Mouse (Mus musculus): ENCODE data around the gene Ccdc83. TPM values are rescaled to one million over a fixed set of nuclear protein-coding genes. Genes with fewer than 3 reads are reported as not detected.

Gene Ccdc83
- polyA plus RNA-seq, 1 experiment: not detected

DNA sequence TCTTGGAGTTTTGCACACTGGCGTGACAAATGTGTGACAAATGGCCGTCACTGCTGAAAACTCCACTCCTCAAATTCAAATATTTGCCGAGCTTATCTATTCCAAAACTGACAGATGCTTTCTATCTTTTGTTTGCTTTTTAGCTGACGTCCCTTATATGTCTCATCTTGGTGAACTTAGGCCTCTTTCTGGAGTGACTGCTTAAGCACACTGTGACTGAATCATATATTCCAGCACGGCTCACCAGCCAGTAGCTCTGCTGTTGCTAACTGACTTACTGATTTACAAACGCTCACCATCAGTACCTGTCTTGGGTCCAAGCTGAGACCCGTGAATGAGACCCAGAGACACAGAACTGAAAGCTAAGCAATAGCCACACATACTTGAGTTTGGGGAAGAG is 19.2 kb upstream of the Ccdc83 start:
- TF ChIP-seq POLR2A (IDR thresholded peaks at IDR 0.05; ENCODE audit: extremely low read depth, insufficient read depth, low read length) (no peak), CTCF (IDR thresholded peaks at IDR 0.05; ENCODE audit: extremely low read depth, insufficient read depth, low read length) (no peak)
- Histone ChIP-seq H3K4me1 (ENCODE audit: control insufficient read depth, insufficient read depth, low read length) (no peaks in the 10 kb centered on the region), H3K4me3 (ENCODE audit: insufficient read depth, low read length) (no peak overlapping the region), H3K27ac (ENCODE audit: insufficient read depth, low read length) (no peak overlapping the region)

DNA sequence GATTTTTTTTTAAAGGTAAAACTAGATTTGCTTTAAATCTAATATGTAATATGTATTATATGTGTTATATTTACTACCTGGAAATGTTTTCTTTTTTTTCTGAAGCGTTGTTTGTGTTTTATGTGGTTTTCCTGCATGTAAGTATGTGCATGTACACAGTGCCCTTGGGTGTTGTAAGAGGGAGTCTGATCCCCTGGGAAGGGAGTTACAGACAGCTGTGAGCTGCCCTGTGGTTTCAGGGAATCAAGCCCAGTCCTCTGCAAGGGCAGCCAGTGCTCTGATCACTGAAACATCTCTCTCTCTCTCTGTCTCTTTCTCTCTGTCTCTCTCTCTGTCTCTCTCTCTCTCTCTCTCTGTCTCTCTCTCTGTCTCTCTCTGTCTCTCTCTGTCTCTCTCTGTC is 17.2 kb upstream of the Ccdc83 start:
- Histone ChIP-seq H3K27ac (ENCODE audit: insufficient read depth, low read length) (no peak overlapping the region), H3K4me3 (ENCODE audit: insufficient read depth, low read length) (no peak overlapping the region), H3K4me1 (ENCODE audit: control insufficient read depth, insufficient read depth, low read length) (no peaks in the 10 kb centered on the region)
- no peak for TF ChIP-seq POLR2A (IDR thresholded peaks at IDR 0.05; ENCODE audit: extremely low read depth, insufficient read depth, low read length)
- TF ChIP-seq CTCF (IDR thresholded peaks at IDR 0.05; ENCODE audit: extremely low read depth, insufficient read depth, low read length): no peak

DNA sequence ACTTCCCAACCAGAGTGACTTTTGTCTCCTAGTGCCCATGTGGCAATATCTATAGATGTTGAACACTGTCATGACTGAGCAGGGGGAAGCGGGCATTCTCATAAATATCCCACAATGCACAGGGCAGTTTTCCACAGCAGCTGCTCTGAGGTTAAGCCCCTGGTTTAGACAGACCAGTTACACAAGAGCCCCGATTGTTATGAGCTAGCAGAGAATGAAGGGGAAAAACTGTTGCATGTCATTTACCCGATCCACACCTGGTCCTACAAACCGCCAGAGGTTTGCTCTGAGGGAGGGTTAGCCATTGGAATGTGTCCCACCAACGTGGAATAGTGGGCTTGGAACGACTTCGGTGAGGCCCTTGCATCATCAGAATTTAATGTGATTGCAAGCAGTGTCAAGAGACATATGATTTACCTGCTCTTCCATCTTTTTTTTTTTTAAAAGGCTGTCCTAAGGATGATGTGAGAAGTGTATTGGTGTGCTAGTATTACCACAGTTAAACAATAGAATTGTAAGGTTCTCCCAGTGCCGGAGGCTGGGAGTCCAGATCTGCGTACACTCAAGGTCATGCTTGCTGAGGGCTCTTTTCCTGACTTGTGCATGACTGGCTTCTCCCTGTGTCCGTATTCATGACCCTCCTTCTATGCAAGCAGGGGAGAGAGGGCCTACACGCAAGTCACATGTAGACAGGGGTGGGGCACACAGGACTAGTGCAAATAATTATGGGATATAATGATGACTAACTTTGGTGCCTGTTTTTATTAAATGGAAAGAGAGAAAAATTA is 16.4 kb upstream of the Ccdc83 start:
- H3K4me3 ChIP-seq (ENCODE audit: insufficient read depth, low read length): no peak overlapping the region
- no peaks in the 10 kb centered on the region for H3K4me1 ChIP-seq (ENCODE audit: control insufficient read depth, insufficient read depth, low read length)
- no peak for TF ChIP-seq POLR2A (IDR thresholded peaks at IDR 0.05; ENCODE audit: extremely low read depth, insufficient read depth, low read length)
- no peak for TF ChIP-seq CTCF (IDR thresholded peaks at IDR 0.05; ENCODE audit: extremely low read depth, insufficient read depth, low read length)
- no peak overlapping the region for H3K27ac ChIP-seq (ENCODE audit: insufficient read depth, low read length)

DNA sequence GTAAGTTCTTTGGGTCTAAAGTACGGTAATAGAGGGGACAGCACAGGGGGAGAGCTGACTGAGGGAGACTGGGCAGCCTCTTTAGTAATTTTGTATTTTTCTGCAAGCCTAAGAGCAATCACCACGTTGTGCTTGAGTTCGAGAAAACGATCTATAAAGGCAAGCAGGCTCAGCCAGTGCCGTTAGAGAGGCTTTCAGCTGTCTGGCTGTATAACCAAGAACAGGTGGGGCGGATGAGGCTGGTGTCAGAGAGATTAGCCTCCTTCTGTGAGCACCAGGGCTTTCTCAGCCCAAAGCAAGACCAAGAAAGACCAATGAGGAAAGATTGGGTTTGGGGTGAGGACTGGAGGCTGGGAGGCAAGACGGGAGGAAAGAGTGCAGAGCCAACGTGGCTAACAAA is 15.3 kb upstream of the Ccdc83 start:
- TF ChIP-seq POLR2A (IDR thresholded peaks at IDR 0.05; ENCODE audit: extremely low read depth, insufficient read depth, low read length) (no peak), CTCF (IDR thresholded peaks at IDR 0.05; ENCODE audit: extremely low read depth, insufficient read depth, low read length) (no peak)
- Histone ChIP-seq H3K4me3 (ENCODE audit: insufficient read depth, low read length) (no peak overlapping the region), H3K4me1 (ENCODE audit: control insufficient read depth, insufficient read depth, low read length) (no peaks in the 10 kb centered on the region), H3K27ac (ENCODE audit: insufficient read depth, low read length) (no peak overlapping the region)

DNA sequence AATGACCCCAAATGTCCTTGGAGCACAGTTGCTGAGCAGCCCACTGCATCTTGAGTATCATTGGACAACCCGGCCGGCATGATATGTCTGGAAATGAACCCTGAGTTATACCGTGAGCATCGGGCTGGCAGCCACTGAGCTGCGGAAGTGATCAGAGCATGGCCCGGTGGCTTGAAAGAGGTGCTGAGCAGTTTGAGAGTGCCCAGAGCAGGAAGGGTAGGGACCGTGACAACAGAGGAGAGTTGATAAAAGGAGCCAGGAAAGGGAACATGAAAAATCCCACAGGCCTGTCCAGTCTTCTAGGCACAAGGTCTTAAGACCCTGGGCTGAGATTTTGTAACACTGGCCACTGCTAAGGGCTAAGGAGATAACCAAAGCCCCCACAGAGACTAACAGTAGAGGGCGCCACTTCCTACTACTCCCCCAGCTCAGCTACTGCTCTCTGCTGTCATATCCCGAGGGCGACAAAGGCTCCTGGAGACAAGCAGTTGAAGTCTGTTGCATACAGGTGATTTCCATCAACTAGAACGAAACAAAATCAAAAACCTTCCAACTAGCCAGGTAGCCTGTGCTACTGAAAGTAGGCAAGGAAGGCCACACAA is 14.8 kb upstream of the Ccdc83 start:
- H3K27ac ChIP-seq (ENCODE audit: insufficient read depth, low read length): no peak overlapping the region
- no peaks in the 10 kb centered on the region for H3K4me1 ChIP-seq (ENCODE audit: control insufficient read depth, insufficient read depth, low read length)
- H3K4me3 ChIP-seq (ENCODE audit: insufficient read depth, low read length): no peak overlapping the region
- TF ChIP-seq POLR2A (IDR thresholded peaks at IDR 0.05; ENCODE audit: extremely low read depth, insufficient read depth, low read length) (no peak), CTCF (IDR thresholded peaks at IDR 0.05; ENCODE audit: extremely low read depth, insufficient read depth, low read length) (peak; percentile 61)

DNA sequence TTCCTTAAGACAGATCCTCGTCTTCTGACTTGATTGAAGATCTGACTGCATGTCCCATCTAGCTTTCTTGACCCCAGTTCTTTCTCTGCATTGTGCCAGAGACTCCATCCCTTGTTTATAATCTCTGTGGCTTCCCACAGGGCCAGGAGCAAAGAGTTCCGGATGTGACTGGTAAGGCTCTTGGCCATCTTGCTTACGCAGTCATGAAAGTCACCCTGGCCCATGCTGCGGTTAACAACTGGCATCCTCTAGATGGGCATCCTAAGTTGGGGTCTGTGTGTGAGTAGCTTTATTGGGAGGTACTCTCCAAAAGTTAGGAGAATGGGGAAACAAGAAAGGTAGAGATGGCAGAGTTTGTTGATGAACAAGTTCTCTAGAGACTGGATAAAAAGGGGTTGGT is 13.6 kb upstream of the Ccdc83 start:
- Histone ChIP-seq H3K4me3 (ENCODE audit: insufficient read depth, low read length) (no peak overlapping the region), H3K4me1 (ENCODE audit: control insufficient read depth, insufficient read depth, low read length) (no peaks in the 10 kb centered on the region), H3K27ac (ENCODE audit: insufficient read depth, low read length) (no peak overlapping the region)
- TF ChIP-seq CTCF (IDR thresholded peaks at IDR 0.05; ENCODE audit: extremely low read depth, insufficient read depth, low read length): no peak
- no peak for TF ChIP-seq POLR2A (IDR thresholded peaks at IDR 0.05; ENCODE audit: extremely low read depth, insufficient read depth, low read length)

DNA sequence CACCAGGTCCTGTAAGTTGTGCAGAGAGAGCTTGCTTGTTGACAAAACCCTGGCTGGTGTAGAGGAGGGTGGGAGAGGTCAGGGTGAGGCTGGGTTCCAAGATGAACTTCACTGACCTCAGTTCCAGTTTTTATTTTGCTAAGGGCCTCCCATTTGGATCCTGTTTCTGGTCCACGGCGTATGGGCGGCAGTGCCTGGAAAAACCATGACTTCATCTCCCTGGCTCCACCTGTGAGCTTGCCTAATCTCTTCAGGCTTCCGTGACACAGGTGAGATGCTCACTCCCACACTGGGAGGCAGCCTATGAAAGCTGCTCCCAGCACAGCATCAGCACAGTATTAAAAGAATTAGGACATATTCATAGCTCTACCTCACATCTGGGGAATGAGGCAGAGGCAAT is 12.2 kb upstream of the Ccdc83 start:
- no peaks in the 10 kb centered on the region for H3K4me1 ChIP-seq (ENCODE audit: control insufficient read depth, insufficient read depth, low read length)
- H3K4me3 ChIP-seq (ENCODE audit: insufficient read depth, low read length): no peak overlapping the region
- TF ChIP-seq CTCF (IDR thresholded peaks at IDR 0.05; ENCODE audit: extremely low read depth, insufficient read depth, low read length): no peak
- TF ChIP-seq POLR2A (IDR thresholded peaks at IDR 0.05; ENCODE audit: extremely low read depth, insufficient read depth, low read length): no peak
- H3K27ac ChIP-seq (ENCODE audit: insufficient read depth, low read length): no peak overlapping the region

DNA sequence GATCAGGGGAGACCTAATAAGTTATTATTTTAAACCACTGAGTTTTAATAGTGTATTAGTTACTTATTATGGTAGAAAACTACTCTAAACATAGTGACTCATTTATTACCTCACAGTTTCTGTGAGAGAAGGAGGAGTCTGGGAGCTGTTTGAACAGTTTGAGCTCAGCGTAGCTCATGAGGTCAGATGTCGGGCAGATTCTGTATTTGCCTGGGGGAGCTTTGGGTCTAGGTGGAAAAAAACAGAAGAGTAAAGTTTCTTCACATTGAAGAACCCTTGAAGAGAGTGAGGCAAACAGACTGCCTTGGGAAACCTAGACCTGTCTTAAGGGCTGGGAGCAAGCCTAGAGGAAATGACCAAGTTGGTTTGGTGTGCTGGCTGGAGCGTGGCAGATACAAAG is 11.7 kb upstream of the Ccdc83 start:
- H3K4me1 ChIP-seq (ENCODE audit: control insufficient read depth, insufficient read depth, low read length): no peaks in the 10 kb centered on the region
- TF ChIP-seq POLR2A (IDR thresholded peaks at IDR 0.05; ENCODE audit: extremely low read depth, insufficient read depth, low read length) (no peak), CTCF (IDR thresholded peaks at IDR 0.05; ENCODE audit: extremely low read depth, insufficient read depth, low read length) (no peak)
- H3K27ac ChIP-seq (ENCODE audit: insufficient read depth, low read length): no peak overlapping the region
- H3K4me3 ChIP-seq (ENCODE audit: insufficient read depth, low read length): no peak overlapping the region

DNA sequence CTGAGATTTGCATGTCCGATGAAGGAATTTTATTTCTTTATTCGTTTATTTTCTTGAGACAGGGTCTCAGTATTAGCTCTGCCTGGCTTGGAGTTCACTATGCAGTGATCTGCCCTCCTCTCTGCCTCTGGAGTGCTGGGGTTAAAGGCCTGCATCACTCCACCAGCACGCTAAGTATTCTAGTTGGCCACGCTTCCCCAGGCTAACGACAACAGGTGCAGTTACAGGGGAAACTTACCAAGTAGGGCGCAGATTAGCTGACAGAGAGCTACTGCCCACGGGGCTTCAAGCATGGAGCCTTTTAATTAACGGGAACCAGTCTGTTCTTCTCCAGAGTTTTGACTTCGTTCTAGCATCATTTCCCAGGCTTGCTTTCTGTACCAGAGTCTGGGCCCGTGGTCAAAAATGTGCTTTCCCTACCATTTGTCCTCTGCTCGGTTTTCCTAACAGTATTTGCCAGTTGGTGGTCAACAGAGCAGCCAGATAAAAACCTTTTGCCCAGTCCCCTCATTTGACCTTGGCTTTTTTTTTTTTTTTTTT is 9.1 kb upstream of the Ccdc83 start:
- H3K27ac ChIP-seq (ENCODE audit: insufficient read depth, low read length): no peak overlapping the region
- no peak overlapping the region for H3K4me3 ChIP-seq (ENCODE audit: insufficient read depth, low read length)
- no peaks in the 10 kb centered on the region for H3K4me1 ChIP-seq (ENCODE audit: control insufficient read depth, insufficient read depth, low read length)
- TF ChIP-seq CTCF (IDR thresholded peaks at IDR 0.05; ENCODE audit: extremely low read depth, insufficient read depth, low read length): no peak

DNA sequence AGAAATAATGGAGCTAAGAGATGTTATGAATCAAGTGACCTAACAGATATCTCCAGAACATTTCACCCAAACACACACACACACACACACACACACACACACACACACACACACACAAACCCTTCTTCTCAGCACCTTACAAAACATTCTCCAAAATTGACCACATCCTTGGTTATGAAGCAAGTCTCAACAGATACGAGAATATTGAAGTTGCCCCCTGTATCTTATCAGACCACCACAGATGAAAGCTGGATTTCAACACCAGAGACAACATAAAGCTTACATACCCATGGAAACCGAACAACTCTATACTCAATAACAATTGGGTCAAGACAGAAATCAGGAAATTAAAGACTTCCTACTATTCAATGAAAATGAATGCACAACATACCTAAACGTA is 4.6 kb upstream of the Ccdc83 start:
- no peak for TF ChIP-seq POLR2A (IDR thresholded peaks at IDR 0.05; ENCODE audit: extremely low read depth, insufficient read depth, low read length)
- no peak for TF ChIP-seq CTCF (IDR thresholded peaks at IDR 0.05; ENCODE audit: extremely low read depth, insufficient read depth, low read length)
- Histone ChIP-seq H3K4me3 (ENCODE audit: insufficient read depth, low read length) (no peak overlapping the region), H3K27ac (ENCODE audit: insufficient read depth, low read length) (no peak overlapping the region), H3K4me1 (ENCODE audit: control insufficient read depth, insufficient read depth, low read length) (no peaks in the 10 kb centered on the region)

Measured in cortical plate, adult 2 months (tissue).